13 mouse cellular contexts compared by ENCODE assay signal in genomic region chr10:13376428-13377260, GRCm38 (mm10).
DNase-seq lines count a peak whose midpoint lies in the region; ATAC-seq and TF ChIP-seq lines count a peak whose summit lies in the region.
"Had no signal": no experiment of that assay in that cellular context is flagged by ENCODE, and none has a peak within 500 bp of the region (broad histone marks: within the 10 kb centered on the region; RNA-seq: fewer than 3 reads in every experiment).

No protein-coding gene starts in this region.

- WGBS in embryonic facial prominence, embryonic 12.5 days = 55% methylated on average over 13 of the region's 13 CpGs

- no peak overlapping the region for H3K4me3 ChIP-seq in embryonic facial prominence, embryonic 12.5 days
- H3K4me3 ChIP-seq: hindbrain, embryonic 10.5 days; liver, embryonic 13.5 days had no signal

- no peaks in the 10 kb centered on the region for H3K9me3 ChIP-seq in embryonic facial prominence, embryonic 12.5 days
- H3K9me3 ChIP-seq: hindbrain, embryonic 10.5 days; liver, embryonic 13.5 days had no signal

- H3K4me1 ChIP-seq in embryonic facial prominence, embryonic 12.5 days = peaks cover 10% of the 10 kb centered on the region

- H3K36me3 ChIP-seq in embryonic facial prominence, embryonic 12.5 days = no peaks in the 10 kb centered on the region
- H3K36me3 ChIP-seq: hindbrain, embryonic 10.5 days; liver, embryonic 13.5 days had no signal

- H3K4me2 ChIP-seq in embryonic facial prominence, embryonic 12.5 days (replicated peaks) = no peak overlapping the region
- H3K4me2 ChIP-seq: liver, embryonic 13.5 days; midbrain, embryonic 11.5 days had no signal

- no peaks in the 10 kb centered on the region for H3K27me3 ChIP-seq in embryonic facial prominence, embryonic 12.5 days
- H3K27me3 ChIP-seq: liver, embryonic 13.5 days had no signal

- peak; percentile 10 for DNase-seq in kidney, adult 11 months
- DNase-seq in kidney, postnatal 10 days = no peak
- DNase-seq in brain, embryonic 14.5 days (ENCODE audit: low read depth) = peak; percentile 51
- DNase-seq in kidney, postnatal 36 days = peak; percentile 5 to 17
- DNase-seq in right cerebral cortex, postnatal 25 days = no peak
- no peak for DNase-seq in thymus, postnatal 10 days (ENCODE audit: low spot score in 2 of 2)
- DNase-seq: cerebellum, adult 9-10 months; gastrocnemius, postnatal 36 days; liver, embryonic 13.5 days; right cerebral cortex, adult 18-20 months had no signal

- no peak overlapping the region for H3K9ac ChIP-seq in embryonic facial prominence, embryonic 12.5 days
- H3K9ac ChIP-seq: liver, embryonic 13.5 days had no signal

- TF ChIP-seq CTCF in brain, embryonic 14.5 days (IDR thresholded peaks at IDR 0.05; ENCODE audit: borderline replicate concordance, extremely low read depth, insufficient read depth, insufficient read length) = no peak

- no peak for TF ChIP-seq POLR2A in brain, embryonic 14.5 days (IDR thresholded peaks at IDR 0.05; ENCODE audit: borderline replicate concordance, extremely low read depth, insufficient read depth, insufficient read length, poor library complexity, severe bottlenecking)

- H3K27ac ChIP-seq in embryonic facial prominence, embryonic 12.5 days = peak overlapping the region; percentile 57; the same call in 1 of the 2 replicates
- H3K27ac ChIP-seq: hindbrain, embryonic 10.5 days had no signal

- ATAC-seq in embryonic facial prominence, embryonic 12.5 days (ENCODE audit: insufficient number of reproducible peaks, insufficient read depth, low FRiP score, low TSS enrichment) = peak; percentile 54; the same call in 1 of the 2 replicates

Comparison
In these comparisons a context has a peak if more than half of its experiments do, and no peak if none do; other contexts are left out.
1. DNase-seq: peak in kidney, adult 11 months (single experiment), brain, embryonic 14.5 days (single experiment) and kidney, postnatal 36 days (2 of 2); none in kidney, postnatal 10 days (single experiment), right cerebral cortex, postnatal 25 days (single experiment) and thymus, postnatal 10 days (0 of 2).